Mouse (Mus musculus) splenic B cell, adult 2 months (primary cell): ENCODE data around the gene Zdhhc14.

Experiments
- DNase-seq: peaks from one replicate; pipeline ENCODE4 v3.0.0-alpha.2; 2011; ENCODE audit warnings: low read depth, low spot score
- H3K27me3 ChIP-seq: 2 replicates; pipeline ENCODE4 v1.6.1; 2012; ENCODE audit warnings: mild to moderate bottlenecking, low read length, moderate library complexity, mixed read lengths; ENCODE audit not compliant: control insufficient read depth, poor library complexity, insufficient read depth, severe bottlenecking
- H3K36me3 ChIP-seq: 2 replicates; pipeline ENCODE4 v1.6.1; 2012; ENCODE audit warnings: mild to moderate bottlenecking, low read length, moderate library complexity, mixed read lengths; ENCODE audit not compliant: control insufficient read depth, poor library complexity, insufficient read depth, severe bottlenecking

The Zdhhc14 gene

DNA sequence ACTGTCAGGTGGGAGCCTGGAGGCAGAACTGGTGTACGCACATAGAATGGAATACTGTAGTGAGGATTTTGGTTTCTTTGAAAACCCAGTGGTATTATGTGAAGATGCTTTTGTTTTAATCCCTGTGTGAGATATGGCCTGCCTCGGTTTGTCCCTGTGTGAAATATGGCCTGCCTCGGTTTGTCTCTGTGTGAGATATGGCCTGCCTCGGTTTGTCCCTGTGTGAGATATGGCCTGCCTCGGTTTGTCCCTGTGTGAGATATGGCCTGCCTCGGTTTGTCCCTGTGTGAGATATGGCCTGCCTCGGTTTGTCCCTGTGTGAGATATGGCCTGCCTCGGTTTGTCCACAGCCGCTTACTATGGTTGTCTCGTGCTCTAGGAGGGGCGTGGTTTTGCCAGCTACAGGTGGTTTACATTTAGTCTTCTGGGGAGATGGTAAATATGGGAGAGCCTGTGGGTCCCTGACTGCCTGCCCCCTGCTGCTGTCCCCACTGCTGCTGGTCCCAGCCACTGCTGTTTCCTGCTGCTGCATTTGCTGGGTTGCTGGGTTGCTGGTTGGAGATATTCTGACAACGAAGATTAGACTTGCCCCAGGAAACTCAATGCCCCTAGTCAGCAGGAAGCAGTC is 299.9 kb downstream of the Zdhhc14 start:
- H3K36me3 ChIP-seq = no peaks in the 10 kb centered on the region
- no peaks in the 10 kb centered on the region for H3K27me3 ChIP-seq
- no peak for DNase-seq

DNA sequence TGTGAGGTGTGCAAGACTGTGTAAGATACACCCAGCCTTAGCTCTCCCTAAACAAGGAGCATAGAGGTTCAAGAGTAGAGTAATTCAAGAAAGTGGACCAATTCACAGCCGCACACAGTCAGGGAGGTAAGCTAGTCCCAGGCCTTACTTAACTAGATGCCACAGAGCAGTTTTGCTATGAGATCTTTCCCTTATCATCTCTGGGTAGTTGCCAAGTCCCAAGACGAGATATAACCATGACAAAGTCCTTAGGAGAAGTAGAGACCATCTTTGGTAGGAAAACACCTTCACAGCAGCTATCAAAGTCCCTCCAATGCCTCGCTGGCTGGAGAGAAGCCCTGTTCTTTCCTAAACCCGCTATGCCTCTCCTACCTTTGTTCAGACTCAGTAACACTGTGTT is 301.2 kb downstream of the Zdhhc14 start:
- no peak for DNase-seq

DNA sequence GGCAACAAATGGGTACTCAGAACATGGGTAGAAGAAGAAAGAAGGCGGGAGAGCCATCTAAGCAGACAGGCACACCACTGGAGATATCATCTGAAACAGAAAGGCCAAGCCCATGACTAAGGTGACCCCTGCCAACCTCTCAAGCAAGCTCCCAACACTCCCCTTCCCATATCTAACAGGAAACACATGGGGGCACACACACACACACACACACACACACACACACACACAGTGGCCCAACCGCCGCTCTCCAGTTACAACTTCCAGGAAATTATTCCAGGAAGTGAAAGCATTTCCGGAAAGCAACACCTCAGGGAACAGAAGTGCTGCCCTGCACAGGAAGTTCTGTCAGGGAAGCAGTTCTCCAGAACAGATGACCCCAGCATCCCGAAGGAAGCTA is 301.9 kb downstream of the Zdhhc14 start:
- Histone ChIP-seq H3K27me3 (no peaks in the 10 kb centered on the region), H3K36me3 (no peaks in the 10 kb centered on the region)
- no peak for DNase-seq

More for the DNA sequence above, 301.2 kb downstream of the Zdhhc14 start:
- Histone ChIP-seq H3K27me3 (no peaks in the 10 kb centered on the region), H3K36me3 (no peaks in the 10 kb centered on the region)

DNA sequence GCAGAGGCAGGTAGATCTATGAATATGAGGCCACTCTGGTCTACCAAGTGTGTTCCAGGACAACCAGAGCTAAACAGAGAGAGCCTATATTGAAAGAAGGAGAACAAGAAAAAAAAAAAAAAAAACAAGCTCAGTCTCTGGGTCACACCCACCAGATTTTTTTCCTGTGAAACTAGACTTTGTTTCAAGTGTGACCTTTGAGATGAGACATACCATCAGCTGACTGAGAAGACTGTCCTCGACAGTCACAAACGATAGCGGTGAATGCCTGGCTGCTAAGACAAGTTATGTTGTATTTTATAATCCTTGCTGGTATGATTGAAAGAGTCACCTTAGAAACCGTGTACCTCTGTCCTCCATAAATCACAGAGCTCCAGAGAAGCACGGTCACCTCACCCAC is 303.0 kb downstream of the Zdhhc14 start:
- no peak for DNase-seq
- Histone ChIP-seq H3K36me3 (no peaks in the 10 kb centered on the region), H3K27me3 (no peaks in the 10 kb centered on the region)

DNA sequence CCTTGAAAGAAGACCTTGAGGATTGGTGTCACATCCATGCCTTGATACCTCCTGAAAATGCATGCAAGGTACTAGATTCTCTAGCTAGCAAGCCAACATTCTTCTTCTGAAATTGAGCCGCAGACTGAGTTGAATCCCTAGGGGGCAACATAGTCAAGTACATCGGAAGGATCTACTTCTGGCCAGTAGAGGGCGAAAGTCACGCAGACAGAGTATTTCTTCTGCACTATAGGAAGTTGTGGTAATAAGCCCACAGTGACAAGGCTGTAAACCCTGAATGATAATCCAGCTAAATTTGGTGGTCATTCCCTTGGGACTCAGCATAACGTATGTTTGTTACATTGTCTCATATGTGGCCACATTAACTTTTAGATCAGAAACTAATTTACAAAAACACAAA is 303.5 kb downstream of the Zdhhc14 start:
- H3K27me3 ChIP-seq = no peaks in the 10 kb centered on the region
- no peaks in the 10 kb centered on the region for H3K36me3 ChIP-seq
- DNase-seq = peak; percentile 95

DNA sequence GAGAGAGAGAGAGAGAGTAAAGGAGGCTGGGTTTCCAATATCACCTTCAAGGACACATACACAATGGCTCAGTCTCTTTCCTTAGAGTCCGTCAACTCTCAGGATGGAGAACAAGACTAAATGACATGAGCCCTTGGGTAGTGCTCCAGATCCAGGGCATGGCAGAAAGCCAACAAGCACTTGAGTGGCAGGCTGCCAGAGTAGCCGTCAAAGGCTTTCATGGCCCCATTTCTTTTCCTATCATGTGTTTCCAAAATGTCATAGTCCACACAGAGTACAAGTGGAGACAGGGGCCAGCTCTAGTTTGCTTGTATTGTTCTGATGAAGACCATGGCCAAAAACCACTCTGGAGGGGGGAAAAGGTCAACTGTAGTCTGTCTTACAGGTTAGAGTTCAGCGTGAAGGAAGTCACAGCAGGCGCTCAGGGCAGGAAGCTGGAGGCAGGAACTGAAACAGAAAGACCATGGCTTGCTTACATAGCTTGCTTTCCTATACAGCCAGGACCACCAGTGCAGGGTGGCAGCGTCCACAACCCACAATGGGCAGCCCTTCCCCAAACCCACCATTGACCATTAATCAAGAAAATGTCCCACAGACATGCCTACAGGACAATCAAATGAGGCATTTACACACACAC is 304.9 kb downstream of the Zdhhc14 start:
- no peaks in the 10 kb centered on the region for H3K27me3 ChIP-seq
- no peaks in the 10 kb centered on the region for H3K36me3 ChIP-seq
- peak; percentile 71 for DNase-seq

DNA sequence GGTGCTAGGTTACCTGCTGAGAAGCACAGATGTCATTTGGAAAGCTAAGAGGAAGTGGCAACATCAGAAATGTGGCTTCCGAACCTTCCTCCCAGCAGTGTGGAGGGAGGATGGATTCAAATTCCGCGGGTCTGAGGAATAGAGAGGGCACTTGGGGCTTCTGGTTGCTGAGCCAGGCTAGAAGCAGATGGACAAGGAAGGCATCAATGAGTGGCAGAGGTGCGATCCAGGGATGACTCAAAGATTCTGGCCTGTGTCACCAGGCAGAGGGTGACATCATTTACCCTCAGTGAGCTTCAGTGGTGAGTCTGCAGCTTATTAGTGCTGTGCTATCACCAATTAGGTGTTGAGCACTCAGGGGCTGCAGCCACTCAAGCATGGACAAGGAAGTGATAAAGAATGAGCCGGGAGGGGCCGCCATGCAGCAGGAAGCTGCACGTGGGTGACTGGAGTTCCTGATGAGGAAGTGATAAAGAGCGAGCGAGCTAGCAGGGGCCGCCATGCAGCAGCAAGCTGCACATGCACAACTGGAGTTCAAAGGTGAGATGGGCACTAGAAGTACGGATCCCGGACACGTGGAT is 306.0 kb downstream of the Zdhhc14 start:
- no peaks in the 10 kb centered on the region for H3K27me3 ChIP-seq
- no peaks in the 10 kb centered on the region for H3K36me3 ChIP-seq
- peak; percentile 92 for DNase-seq

DNA sequence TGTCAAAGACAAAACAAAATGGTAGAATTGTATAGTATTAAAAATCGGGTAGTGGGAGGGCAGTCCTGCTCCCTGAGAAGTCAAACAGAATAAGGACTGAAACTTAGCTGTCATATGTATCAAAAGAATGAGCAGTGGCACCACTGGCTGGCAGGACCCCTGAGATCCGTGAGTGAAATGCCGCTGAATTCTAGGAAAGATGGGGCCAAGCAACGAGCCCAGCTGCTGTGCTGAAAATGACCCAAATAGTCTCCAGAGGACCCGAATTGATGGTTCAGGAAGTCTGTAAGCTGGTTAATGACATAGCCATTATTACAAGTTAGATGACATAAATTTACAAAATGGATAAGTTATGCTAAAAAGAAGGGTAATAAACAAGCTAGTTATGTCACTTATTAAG is 306.5 kb downstream of the Zdhhc14 start:
- Histone ChIP-seq H3K36me3 (no peaks in the 10 kb centered on the region), H3K27me3 (no peaks in the 10 kb centered on the region)
- no peak for DNase-seq

DNA sequence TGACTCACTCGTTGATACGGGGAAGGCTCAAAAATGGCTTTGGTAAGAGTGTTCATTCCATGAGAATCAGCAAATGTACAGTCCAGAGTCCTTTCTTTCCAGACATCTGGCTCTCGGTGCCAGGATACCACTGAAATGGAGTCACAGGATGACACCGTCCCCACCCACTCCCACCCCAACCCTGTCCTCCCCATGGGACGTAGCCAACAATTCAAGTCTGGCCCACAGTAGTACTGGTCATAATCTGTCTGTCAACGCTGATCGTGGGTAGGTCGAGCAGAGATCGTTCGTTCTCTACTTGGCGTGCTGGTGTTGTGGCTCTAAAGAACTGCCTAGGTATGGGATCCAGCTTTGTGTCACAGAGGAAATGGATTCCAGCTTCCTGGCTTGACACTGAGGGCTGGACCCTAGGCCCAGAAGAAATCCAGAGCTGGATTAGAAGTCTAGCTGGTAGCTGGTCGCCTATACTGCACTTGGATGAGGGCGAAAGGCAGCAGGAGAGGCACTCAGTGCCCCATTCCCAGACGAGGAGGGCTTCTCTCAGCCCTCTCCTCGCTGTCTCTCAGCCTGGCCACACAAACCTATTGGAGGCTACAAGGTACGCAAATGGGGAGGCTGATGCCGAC is 307.2 kb downstream of the Zdhhc14 start:
- no peaks in the 10 kb centered on the region for H3K27me3 ChIP-seq
- DNase-seq = no peak
- no peaks in the 10 kb centered on the region for H3K36me3 ChIP-seq

DNA sequence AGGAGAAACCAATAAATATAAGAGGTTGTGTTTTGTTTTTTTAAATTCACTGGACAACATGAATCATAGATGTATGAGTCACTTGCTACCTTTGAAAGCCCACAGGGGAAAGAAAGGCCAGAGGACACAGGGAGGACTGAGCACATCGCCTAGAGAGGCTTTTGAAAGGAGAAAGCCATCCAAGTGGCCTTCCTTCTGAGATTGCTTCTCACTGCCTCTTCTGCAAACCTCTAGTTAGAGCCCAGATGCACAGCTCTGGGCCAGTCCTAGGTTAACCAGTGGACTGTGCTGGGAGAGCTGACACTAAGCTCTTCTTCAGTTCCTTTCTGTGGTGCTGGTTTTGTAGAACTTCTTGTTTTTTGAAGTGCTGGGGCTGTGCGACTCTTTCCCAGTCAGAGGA is 307.9 kb downstream of the Zdhhc14 start:
- Histone ChIP-seq H3K27me3 (no peaks in the 10 kb centered on the region), H3K36me3 (no peaks in the 10 kb centered on the region)
- DNase-seq = peak; percentile 67

DNA sequence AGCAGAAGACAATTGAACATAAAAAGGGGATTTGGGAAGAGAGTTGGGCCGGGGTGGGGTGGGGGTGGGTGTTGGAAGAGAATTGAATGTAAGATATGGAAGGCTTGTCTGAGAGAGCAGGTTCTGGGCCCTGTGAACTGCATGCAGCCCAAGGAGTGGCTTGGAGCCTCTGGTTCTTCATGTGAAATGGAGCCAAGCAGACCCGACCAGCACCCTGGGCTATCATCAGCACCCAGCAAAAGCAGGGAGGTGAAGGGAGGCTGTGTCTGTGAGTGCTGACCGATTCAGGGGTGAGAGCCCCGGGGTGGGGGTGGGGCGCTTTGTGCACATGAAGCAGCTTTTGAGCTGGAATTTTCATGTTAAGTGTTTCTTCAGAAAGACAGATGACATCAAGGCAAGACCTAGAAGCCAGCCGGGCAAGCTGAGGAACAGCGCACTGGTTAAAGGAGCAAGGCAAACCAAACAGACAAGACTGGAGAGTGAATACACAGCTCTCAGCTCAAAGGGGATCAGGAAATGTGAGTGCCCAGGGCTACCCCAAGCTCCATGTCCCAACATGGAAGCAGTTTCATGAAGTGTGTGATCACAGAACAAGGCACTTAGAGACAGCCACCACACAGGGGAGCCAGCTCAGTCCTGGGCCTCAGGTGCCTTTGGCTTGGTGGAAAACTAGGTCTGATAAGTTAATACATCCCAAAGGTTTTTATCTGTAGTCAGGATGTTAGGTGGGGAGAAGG is 308.6 kb downstream of the Zdhhc14 start:
- no peaks in the 10 kb centered on the region for H3K27me3 ChIP-seq
- no peaks in the 10 kb centered on the region for H3K36me3 ChIP-seq
- peak; percentile 36 for DNase-seq

DNA sequence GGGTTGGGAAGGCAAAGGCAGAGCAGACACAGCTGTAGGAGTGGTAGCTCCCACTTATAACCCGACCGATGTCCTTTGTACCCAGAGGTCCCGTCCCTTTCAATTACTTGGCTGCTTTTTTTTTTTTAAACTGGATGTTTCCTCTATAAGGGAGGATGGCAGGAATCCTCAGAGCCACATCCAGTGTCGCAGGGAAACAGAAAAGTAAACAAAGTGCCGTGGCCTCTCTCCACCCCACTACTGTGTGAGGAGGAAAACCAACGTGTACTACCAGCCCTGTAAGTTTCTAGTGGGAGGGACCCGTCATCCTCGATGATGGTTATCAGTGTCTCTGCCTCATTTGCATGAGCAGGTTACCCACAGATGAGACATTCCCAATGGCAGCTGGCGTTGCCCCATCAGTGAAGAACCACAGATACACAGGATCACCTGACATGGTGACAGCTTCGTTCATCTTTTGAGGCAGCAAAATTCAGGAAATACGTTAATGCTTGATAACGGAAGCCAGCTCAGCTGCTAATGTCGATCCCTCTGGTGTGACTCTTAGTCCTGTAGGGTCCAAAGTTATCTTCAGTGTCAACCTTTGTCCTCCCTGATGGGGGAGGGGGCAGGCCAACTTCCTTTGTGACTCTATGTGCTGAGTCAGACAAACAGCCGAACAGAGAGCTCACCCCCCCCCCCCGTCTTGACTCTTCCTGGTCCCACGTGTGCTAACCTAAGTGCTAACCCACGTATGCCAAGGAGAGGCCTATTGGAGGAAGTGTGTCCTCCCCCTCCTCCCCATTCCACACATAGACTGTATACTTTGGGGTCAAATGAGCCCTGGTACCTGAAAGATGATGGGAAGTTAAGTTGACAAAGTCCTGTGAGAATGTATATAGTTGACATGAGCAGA is 309.7 kb downstream of the Zdhhc14 start:
- H3K27me3 ChIP-seq = no peaks in the 10 kb centered on the region
- DNase-seq = peak; percentile 92
- no peaks in the 10 kb centered on the region for H3K36me3 ChIP-seq

DNA sequence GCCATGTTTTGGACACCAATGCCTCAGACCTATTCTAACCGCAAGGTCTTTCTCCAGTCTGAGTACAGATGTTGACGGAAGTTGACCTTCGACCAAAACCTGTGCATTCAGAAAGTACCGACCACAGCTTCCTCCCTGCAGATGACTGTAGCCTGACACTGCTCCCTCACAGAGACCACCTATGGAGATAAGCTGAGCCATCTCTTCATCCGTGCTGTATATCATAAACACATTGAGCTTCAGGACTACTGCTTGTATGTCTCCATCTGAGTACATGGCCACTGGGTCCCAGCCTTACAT is 310.2 kb downstream of the Zdhhc14 start:
- H3K36me3 ChIP-seq = no peaks in the 10 kb centered on the region
- DNase-seq = peak; percentile 84
- H3K27me3 ChIP-seq = no peaks in the 10 kb centered on the region
